Mouse (Mus musculus): Measurements from ENCODE around the gene Cd160. TPM values are rescaled to one million over a fixed set of nuclear protein-coding genes. Genes with fewer than 3 reads are reported as not detected.

Cd160 gene
- polyA plus RNA-seq, 1 experiment from 2014 or later: 0.39 TPM

- Histone ChIP-seq H3K4me1 (ENCODE audit: insufficient read depth, low read depth, low read length) (no peaks in the 10 kb centered on the region), H3K36me3 (ENCODE audit: insufficient read depth, low read length) (no peaks in the 10 kb centered on the region), H3K27me3 (replicated peaks; ENCODE audit: insufficient read depth, low read length) (no peaks in the 10 kb centered on the region), H3K4me3 (ENCODE audit: low read depth, low read length) (no peak overlapping the region), H3K27ac (ENCODE audit: low read length) (no peak overlapping the region), H3K9me3 (ENCODE audit: low read length) (no peaks in the 10 kb centered on the region), H3K4me2 (replicated peaks; ENCODE audit: low read depth, low read length) (no peak overlapping the region), H3K9ac (replicated peaks; ENCODE audit: low read depth) (no peak overlapping the region)
- TF ChIP-seq EP300 (IDR thresholded peaks at IDR 0.05) (no peak), CTCF (IDR thresholded peaks at IDR 0.05) (no peak)
- 66% methylated on average over 7 of the region's 8 CpGs for WGBS
- DNase-seq (ENCODE audit: low spot score) (no peak), ATAC-seq (no peak)
These were observed 19.3 kb upstream of the Cd160 start for GRCm38 (mm10) chr3:96848470-96848869.

GRCm38 (mm10) chr3:96847661-96848060, 18.5 kb upstream of the Cd160 start:
- 18% methylated on average over 6 of the region's 6 CpGs for WGBS

GRCm38 (mm10) chr3:96846985-96847384, 17.8 kb upstream of the Cd160 start:
- no peak for DNase-seq (ENCODE audit: low spot score)
- 76% methylated on average over 12 of the region's 12 CpGs for WGBS
- Histone ChIP-seq H3K27me3 (replicated peaks; ENCODE audit: insufficient read depth, low read length) (no peaks in the 10 kb centered on the region), H3K4me2 (replicated peaks; ENCODE audit: low read depth, low read length) (no peak overlapping the region), H3K36me3 (ENCODE audit: insufficient read depth, low read length) (no peaks in the 10 kb centered on the region), H3K4me3 (ENCODE audit: low read depth, low read length) (no peak overlapping the region), H3K9me3 (ENCODE audit: low read length) (no peaks in the 10 kb centered on the region), H3K4me1 (ENCODE audit: insufficient read depth, low read depth, low read length) (no peaks in the 10 kb centered on the region), H3K27ac (ENCODE audit: low read length) (no peak overlapping the region), H3K9ac (replicated peaks; ENCODE audit: low read depth) (no peak overlapping the region)
- TF ChIP-seq CTCF (IDR thresholded peaks at IDR 0.05) (no peak), EP300 (IDR thresholded peaks at IDR 0.05) (no peak)
- ATAC-seq: no peak

More at GRCm38 (mm10) chr3:96847661-96848060, 18.5 kb upstream of the Cd160 start:
- Histone ChIP-seq H3K4me3 (ENCODE audit: low read depth, low read length) (no peak overlapping the region), H3K9me3 (ENCODE audit: low read length) (no peaks in the 10 kb centered on the region), H3K9ac (replicated peaks; ENCODE audit: low read depth) (no peak overlapping the region), H3K27ac (ENCODE audit: low read length) (no peak overlapping the region), H3K27me3 (replicated peaks; ENCODE audit: insufficient read depth, low read length) (no peaks in the 10 kb centered on the region), H3K36me3 (ENCODE audit: insufficient read depth, low read length) (no peaks in the 10 kb centered on the region), H3K4me2 (replicated peaks; ENCODE audit: low read depth, low read length) (no peak overlapping the region), H3K4me1 (ENCODE audit: insufficient read depth, low read depth, low read length) (no peaks in the 10 kb centered on the region)
- TF ChIP-seq CTCF (IDR thresholded peaks at IDR 0.05) (no peak), EP300 (IDR thresholded peaks at IDR 0.05) (no peak)
- DNase-seq (ENCODE audit: low spot score): no peak
- no peak for ATAC-seq

- no peaks in the 10 kb centered on the region for H3K9me3 ChIP-seq (ENCODE audit: low read length)
These were observed 16.7 kb upstream of the Cd160 start for GRCm38 (mm10) chr3:96845806-96846205.

GRCm38 (mm10) chr3:96845191-96845590, 16.0 kb upstream of the Cd160 start:
- Histone ChIP-seq H3K27me3 (replicated peaks; ENCODE audit: insufficient read depth, low read length) (no peaks in the 10 kb centered on the region), H3K9me3 (ENCODE audit: low read length) (no peaks in the 10 kb centered on the region), H3K36me3 (ENCODE audit: insufficient read depth, low read length) (no peaks in the 10 kb centered on the region), H3K4me1 (ENCODE audit: insufficient read depth, low read depth, low read length) (no peaks in the 10 kb centered on the region), H3K9ac (replicated peaks; ENCODE audit: low read depth) (no peak overlapping the region), H3K4me3 (ENCODE audit: low read depth, low read length) (no peak overlapping the region), H3K4me2 (replicated peaks; ENCODE audit: low read depth, low read length) (no peak overlapping the region), H3K27ac (ENCODE audit: low read length) (no peak overlapping the region)
- TF ChIP-seq CTCF (IDR thresholded peaks at IDR 0.05) (no peak), EP300 (IDR thresholded peaks at IDR 0.05) (no peak)
- 89% methylated on average over 6 of the region's 6 CpGs for WGBS
- ATAC-seq (no peak), DNase-seq (ENCODE audit: low spot score) (no peak)

More at GRCm38 (mm10) chr3:96845806-96846205, 16.7 kb upstream of the Cd160 start:
- TF ChIP-seq EP300 (IDR thresholded peaks at IDR 0.05): no peak
- no peak for TF ChIP-seq CTCF (IDR thresholded peaks at IDR 0.05)
- no peak for ATAC-seq
- Histone ChIP-seq H3K4me2 (replicated peaks; ENCODE audit: low read depth, low read length) (no peak overlapping the region), H3K9ac (replicated peaks; ENCODE audit: low read depth) (no peak overlapping the region), H3K27me3 (replicated peaks; ENCODE audit: insufficient read depth, low read length) (no peaks in the 10 kb centered on the region), H3K4me1 (ENCODE audit: insufficient read depth, low read depth, low read length) (no peaks in the 10 kb centered on the region), H3K4me3 (ENCODE audit: low read depth, low read length) (no peak overlapping the region), H3K27ac (ENCODE audit: low read length) (no peak overlapping the region), H3K36me3 (ENCODE audit: insufficient read depth, low read length) (no peaks in the 10 kb centered on the region)
- DNase-seq (ENCODE audit: low spot score): no peak
- 43% methylated on average over 9 of the region's 9 CpGs for WGBS

GRCm38 (mm10) chr3:96838996-96839645, 10.0 kb upstream of the Cd160 start:
- Histone ChIP-seq H3K9me3 (ENCODE audit: low read length) (no peaks in the 10 kb centered on the region), H3K9ac (replicated peaks; ENCODE audit: low read depth) (no peak overlapping the region), H3K27me3 (replicated peaks; ENCODE audit: insufficient read depth, low read length) (no peaks in the 10 kb centered on the region), H3K36me3 (ENCODE audit: insufficient read depth, low read length) (no peaks in the 10 kb centered on the region), H3K4me3 (ENCODE audit: low read depth, low read length) (no peak overlapping the region), H3K4me2 (replicated peaks; ENCODE audit: low read depth, low read length) (no peak overlapping the region), H3K4me1 (ENCODE audit: insufficient read depth, low read depth, low read length) (no peaks in the 10 kb centered on the region), H3K27ac (ENCODE audit: low read length) (no peak overlapping the region)
- no peak for ATAC-seq
- WGBS: 57% methylated on average over 7 of the region's 7 CpGs
- TF ChIP-seq CTCF (IDR thresholded peaks at IDR 0.05): no peak
- no peak for TF ChIP-seq EP300 (IDR thresholded peaks at IDR 0.05)
- no peak for DNase-seq (ENCODE audit: low spot score)
